Mouse (Mus musculus) hindbrain, embryonic 14.5 days (tissue): Measurements from ENCODE around the gene Cped1. TPM values are rescaled to one million over a fixed set of nuclear protein-coding genes. Genes with fewer than 3 reads are reported as not detected.

Experiments
- ATAC-seq: fragments of 200-750 bp; cut with Nextera tagmentation; 2 replicates; pipeline ENCODE4 v1.8.0; 2017; ENCODE audit warnings: moderate number of reproducible peaks, mild to moderate bottlenecking, moderate TSS enrichment, moderate library complexity; ENCODE audit not compliant: low FRiP score
- DNase-seq: peaks from one replicate; pipeline ENCODE4 v3.0.0-alpha.2; 2015; ENCODE audit warnings: low spot score
- H3K27ac ChIP-seq: fragments of 300-500 bp; sonication (generic); 2 replicates; pipeline ENCODE4 v1.5.1; 2014; ENCODE audit warnings: mild to moderate bottlenecking, moderate library complexity
- H3K27me3 ChIP-seq: fragments of 300-500 bp; sonication (generic); 2 replicates; pipeline ENCODE4 v1.6.1; 2014; ENCODE audit warnings: mild to moderate bottlenecking, low read length, mixed read lengths; ENCODE audit not compliant: control insufficient read depth, insufficient read depth
- H3K36me3 ChIP-seq: fragments of 300-500 bp; sonication (generic); replicated peaks from 2 replicates; pipeline ENCODE4 v1.6.1; 2014; ENCODE audit not compliant: control insufficient read depth, insufficient read depth
- H3K4me1 ChIP-seq: fragments of 300-500 bp; sonication (generic); replicated peaks from 2 replicates; pipeline ENCODE4 v1.6.1; 2014; ENCODE audit warnings: antibody characterized with exemption, low read length, mixed read lengths; ENCODE audit not compliant: control insufficient read depth, insufficient read depth
- H3K4me2 ChIP-seq: fragments of 300-500 bp; sonication (generic); replicated peaks from 2 replicates; pipeline ENCODE4 v1.6.1; 2014; ENCODE audit warnings: mild to moderate bottlenecking, moderate library complexity
- H3K4me3 ChIP-seq: fragments of 300-500 bp; sonication (generic); replicated peaks from 2 replicates; pipeline ENCODE4 v1.5.1; 2014; ENCODE audit warnings: mild to moderate bottlenecking, low read length
- H3K9ac ChIP-seq: fragments of 300-500 bp; sonication (generic); 2 replicates; pipeline ENCODE4 v1.6.1; 2014
- H3K9me3 ChIP-seq: fragments of 300-500 bp; sonication (generic); 2 replicates; pipeline ENCODE4 v1.6.1; 2016; ENCODE audit warnings: low read length; ENCODE audit not compliant: control insufficient read depth
- WGBS: fragments of 180-500 bp; shearing (Covaris S2); extraction: QIAGEN DNeasy Blood & Tissue Kit; methylation state at CpG from one replicate; pipeline ENCODE4 v1.1.7; 2014; 5-methylcytosine and 5-hydroxymethylcytosine counted together
- polyA plus RNA-seq: library from polyadenylated mRNA; unstranded; fragments of >200 nt; fragmentation: Nextera tagmentation; extraction: Ambion mirVana; gene quantifications from 2 replicates; pipeline ENCODE4 v1.2.1, GENCODE M21; 2014

Cped1 gene
- polyA plus RNA-seq, 1 experiment from 2014 or later = 5.0 TPM

GRCm38 (mm10) chr6:21998131-21998530 lies 12.4 kb downstream of the Cped1 start:
- Histone ChIP-seq H3K27ac (no peak overlapping the region), H3K4me1 (peaks cover 4% of the 10 kb centered on the region; the same call in 1 of the 2 replicates), H3K9ac (no peak overlapping the region), H3K36me3 (no peaks in the 10 kb centered on the region), H3K27me3 (no peaks in the 10 kb centered on the region), H3K9me3 (no peaks in the 10 kb centered on the region), H3K4me3 (no peak overlapping the region), H3K4me2 (no peak overlapping the region)
- 72% methylated on average over 4 of the region's 4 CpGs for WGBS
- ATAC-seq (no peak), DNase-seq (no peak)

GRCm38 (mm10) chr6:21999025-21999424 lies 13.3 kb downstream of the Cped1 start:
- H3K4me3 ChIP-seq = no peak overlapping the region
- no peak overlapping the region for H3K4me2 ChIP-seq
- DNase-seq (no peak), ATAC-seq (no peak)
- no peaks in the 10 kb centered on the region for H3K9me3 ChIP-seq
- peaks cover 6% of the 10 kb centered on the region; the same call in 1 of the 2 replicates for H3K4me1 ChIP-seq
- no peaks in the 10 kb centered on the region for H3K36me3 ChIP-seq
- H3K27me3 ChIP-seq = no peaks in the 10 kb centered on the region
- no peak overlapping the region for H3K27ac ChIP-seq
- WGBS = 59% methylated on average over 11 of the region's 11 CpGs
- no peak overlapping the region for H3K9ac ChIP-seq

GRCm38 (mm10) chr6:22000086-22000485 lies 14.4 kb downstream of the Cped1 start:
- Histone ChIP-seq H3K9ac (no peak overlapping the region), H3K4me3 (no peak overlapping the region), H3K4me1 (peaks cover 6% of the 10 kb centered on the region; the same call in 1 of the 2 replicates), H3K27me3 (no peaks in the 10 kb centered on the region), H3K9me3 (no peaks in the 10 kb centered on the region), H3K27ac (no peak overlapping the region), H3K4me2 (no peak overlapping the region), H3K36me3 (no peaks in the 10 kb centered on the region)
- DNase-seq (no peak), ATAC-seq (no peak)
- WGBS = 63% methylated on average over 6 of the region's 6 CpGs

GRCm38 (mm10) chr6:22000881-22001280 lies 15.2 kb downstream of the Cped1 start:
- Histone ChIP-seq H3K36me3 (no peaks in the 10 kb centered on the region), H3K9ac (no peak overlapping the region), H3K4me2 (no peak overlapping the region), H3K4me1 (peaks cover 6% of the 10 kb centered on the region; the same call in 1 of the 2 replicates), H3K27me3 (no peaks in the 10 kb centered on the region), H3K4me3 (no peak overlapping the region), H3K9me3 (no peaks in the 10 kb centered on the region), H3K27ac (no peak overlapping the region)
- ATAC-seq (no peak), DNase-seq (no peak)
- WGBS = 92% methylated on average over 3 of the region's 3 CpGs

GRCm38 (mm10) chr6:22001284-22001916 lies 15.7 kb downstream of the Cped1 start:
- Histone ChIP-seq H3K27ac (no peak overlapping the region), H3K9me3 (no peaks in the 10 kb centered on the region), H3K4me1 (peaks cover 6% of the 10 kb centered on the region; the same call in 1 of the 2 replicates), H3K27me3 (no peaks in the 10 kb centered on the region), H3K4me3 (no peak overlapping the region), H3K9ac (no peak overlapping the region), H3K4me2 (no peak overlapping the region), H3K36me3 (no peaks in the 10 kb centered on the region)
- ATAC-seq (no peak), DNase-seq (no peak)
- WGBS = 88% methylated on average over 5 of the region's 5 CpGs

- H3K4me2 ChIP-seq = peak overlapping the region; percentile 24; the same call in 1 of the 2 replicates
- H3K27ac ChIP-seq = 0 out of 2 replicates have a peak overlapping the region, but pooled peaks have one; percentile 17
- 46% methylated on average over 17 of the region's 17 CpGs for WGBS
- DNase-seq = no peak
- peaks cover 6% of the 10 kb centered on the region; the same call in 1 of the 2 replicates for H3K4me1 ChIP-seq
- H3K36me3 ChIP-seq = no peaks in the 10 kb centered on the region
- no peaks in the 10 kb centered on the region for H3K9me3 ChIP-seq
- H3K27me3 ChIP-seq = no peaks in the 10 kb centered on the region
- no peak overlapping the region for H3K9ac ChIP-seq
- ATAC-seq = no peak
- H3K4me3 ChIP-seq = no peak overlapping the region
Measured at GRCm38 (mm10) chr6:22002521-22003199, 16.9 kb downstream of the Cped1 start.

- Histone ChIP-seq H3K4me1 (peaks cover 6% of the 10 kb centered on the region; the same call in 1 of the 2 replicates), H3K27ac (no peak overlapping the region), H3K36me3 (no peaks in the 10 kb centered on the region), H3K9ac (no peak overlapping the region), H3K4me3 (no peak overlapping the region), H3K27me3 (no peaks in the 10 kb centered on the region), H3K9me3 (no peaks in the 10 kb centered on the region), H3K4me2 (peak overlapping the region; percentile 24; the same call in 1 of the 2 replicates)
- ATAC-seq (no peak), DNase-seq (no peak)
- WGBS = 6% methylated on average over 6 of the region's 6 CpGs
Measured at GRCm38 (mm10) chr6:22003200-22003587, 17.5 kb downstream of the Cped1 start.

GRCm38 (mm10) chr6:22003959-22004543 lies 18.3 kb downstream of the Cped1 start:
- ATAC-seq (no peak), DNase-seq (no peak)
- H3K36me3 ChIP-seq = no peaks in the 10 kb centered on the region
- H3K4me3 ChIP-seq = no peak overlapping the region
- H3K9ac ChIP-seq = no peak overlapping the region
- no peak overlapping the region for H3K4me2 ChIP-seq
- no peaks in the 10 kb centered on the region for H3K27me3 ChIP-seq
- H3K9me3 ChIP-seq = no peaks in the 10 kb centered on the region
- H3K4me1 ChIP-seq = peaks cover 6% of the 10 kb centered on the region; the same call in 1 of the 2 replicates
- H3K27ac ChIP-seq = no peak overlapping the region
- WGBS = 92% methylated on average over 10 of the region's 10 CpGs

- H3K4me2 ChIP-seq = no peak overlapping the region
- no peak overlapping the region for H3K4me3 ChIP-seq
- ATAC-seq (no peak), DNase-seq (no peak)
- no peaks in the 10 kb centered on the region for H3K27me3 ChIP-seq
- H3K9ac ChIP-seq = no peak overlapping the region
- H3K36me3 ChIP-seq = no peaks in the 10 kb centered on the region
- H3K9me3 ChIP-seq = no peaks in the 10 kb centered on the region
- 93% methylated on average over 7 of the region's 7 CpGs for WGBS
- H3K4me1 ChIP-seq = no peaks in the 10 kb centered on the region
- no peak overlapping the region for H3K27ac ChIP-seq
Measured at GRCm38 (mm10) chr6:22008346-22008745, 22.6 kb downstream of the Cped1 start.
